Mouse (Mus musculus): ENCODE results near the gene Lama5. TPM values are rescaled to one million over a fixed set of nuclear protein-coding genes. Genes with fewer than 3 reads are reported as not detected.
"Not testable (repeated sequence)": the region's sequence is repeated elsewhere in the genome, so short reads cannot be mapped to it uniquely, and the experiment has no call there.

Gene Lama5
- 10 to 100 TPM; 50.3 to 58.2 TPM for total RNA-seq (2021)

- DNase-seq (ENCODE audit: low spot score) = no peak
- intact Hi-C loops (cut with DNase I) = loop anchor here (2.0 kb wide), 1 partner anchor 17 kb away; no protein-coding TSS in a partner anchor
Measured at GRCm38 (mm10) chr2:180225762-180226378, at the start of gene Lama5. Lama5 (minus strand) TSS chr2:180225859.

- DNase-seq (ENCODE audit: low spot score) = no peak
- intact Hi-C loops (cut with DNase I) = loop anchor here (10.0 kb wide), 1 partner anchor 310 kb away; the partner anchor contains the start of genes Mrgbp and Ogfr
Measured at GRCm38 (mm10) chr2:180274523-180274922, 48.9 kb upstream of the Lama5 start.

- DNase-seq (ENCODE audit: low spot score) = peak; percentile 91
- intact Hi-C loops (cut with DNase I) = loop anchor here (10.0 kb wide), 1 partner anchor 311 kb away; the partner anchor contains the start of genes Mrgbp and Ogfr
Measured at GRCm38 (mm10) chr2:180273394-180274244, 48.0 kb upstream of the Lama5 start, which contains the start of gene Cables2. Cables2 (minus strand) TSS chr2:180273496.

- peak; percentile 42 for DNase-seq (ENCODE audit: low spot score)
- intact Hi-C loops (cut with DNase I) = loop anchor here (10.0 kb wide), 1 partner anchor 312 kb away; the partner anchor contains the start of genes Mrgbp and Ogfr
Measured at GRCm38 (mm10) chr2:180272884-180273321, 47.2 kb upstream of the Lama5 start.

- DNase-seq (ENCODE audit: low spot score) = no peak
- intact Hi-C loops (cut with DNase I) = loop anchor here (10.0 kb wide), 1 partner anchor 313 kb away; the partner anchor contains the start of genes Mrgbp and Ogfr
Measured at GRCm38 (mm10) chr2:180271804-180272395, 46.2 kb upstream of the Lama5 start.

GRCm38 (mm10) chr2:180270537-180271255, 45.0 kb upstream of the Lama5 start:
- DNase-seq (ENCODE audit: low spot score) = no peak
- intact Hi-C loops (cut with DNase I) = loop anchor here (10.0 kb wide), 1 partner anchor 314 kb away; the partner anchor contains the start of genes Mrgbp and Ogfr

GRCm38 (mm10) chr2:180269329-180269728, 43.7 kb upstream of the Lama5 start:
- intact Hi-C loops (cut with DNase I) = loop anchor here (10.0 kb wide), 1 partner anchor 435 kb away; the partner anchor contains the start of gene Dido1
- no peak for DNase-seq (ENCODE audit: low spot score)

- no peak for DNase-seq (ENCODE audit: low spot score)
- intact Hi-C loops (cut with DNase I) = loop anchor here (10.0 kb wide), 1 partner anchor 437 kb away; the partner anchor contains the start of gene Dido1
Measured at GRCm38 (mm10) chr2:180267955-180268354, 42.3 kb upstream of the Lama5 start.

- DNase-seq (ENCODE audit: low spot score) = no peak
- intact Hi-C loops (cut with DNase I) = loop anchor here (10.0 kb wide), 1 partner anchor 442 kb away; the partner anchor contains the start of gene Dido1
Measured at GRCm38 (mm10) chr2:180262891-180263290, 37.2 kb upstream of the Lama5 start.

GRCm38 (mm10) chr2:180262441-180262840, 36.8 kb upstream of the Lama5 start:
- intact Hi-C loops (cut with DNase I) = loop anchor here (10.0 kb wide), 1 partner anchor 442 kb away; the partner anchor contains the start of gene Dido1
- peak; percentile 48 for DNase-seq (ENCODE audit: low spot score)

GRCm38 (mm10) chr2:180261901-180262300, 36.2 kb upstream of the Lama5 start:
- DNase-seq (ENCODE audit: low spot score) = no peak
- intact Hi-C loops (cut with DNase I) = loop anchor here (10.0 kb wide), 1 partner anchor 443 kb away; the partner anchor contains the start of gene Dido1

- intact Hi-C loops (cut with DNase I) = loop anchor here (10.0 kb wide), 1 partner anchor 444 kb away; the partner anchor contains the start of gene Dido1
- DNase-seq (ENCODE audit: low spot score) = no peak
Measured at GRCm38 (mm10) chr2:180260610-180261480, 35.2 kb upstream of the Lama5 start.

GRCm38 (mm10) chr2:180259826-180260609, 34.4 kb upstream of the Lama5 start:
- intact Hi-C loops (cut with DNase I) = loop anchor here (10.0 kb wide), 1 partner anchor 445 kb away; the partner anchor contains the start of gene Dido1
- DNase-seq (ENCODE audit: low spot score) = not testable (repeated sequence)

- DNase-seq (ENCODE audit: low spot score); intact Hi-C loops (cut with DNase I): not testable (repeated sequence)
Measured at GRCm38 (mm10) chr2:180258951-180259484, 33.4 kb upstream of the Lama5 start.

- no peak for DNase-seq (ENCODE audit: low spot score)
- intact Hi-C loops (cut with DNase I) = no loop called here
Measured at GRCm38 (mm10) chr2:180257963-180258865, 32.6 kb upstream of the Lama5 start.

GRCm38 (mm10) chr2:180257001-180257521, 31.4 kb upstream of the Lama5 start, which contains the start of gene Rps21:
Rps21 (plus strand) TSS chr2:180257377.
- intact Hi-C loops (cut with DNase I) = no loop called here
- DNase-seq (ENCODE audit: low spot score) = peak; percentile 98
